Mouse (Mus musculus) testis, postnatal 14 days (tissue): Measurements from ENCODE around the gene Olfr622.

Experiments used
- DNase-seq: peaks from one replicate; pipeline ENCODE4 v3.0.0; 2021; ENCODE audit warnings: low spot score

Olfr622 gene

DNA sequence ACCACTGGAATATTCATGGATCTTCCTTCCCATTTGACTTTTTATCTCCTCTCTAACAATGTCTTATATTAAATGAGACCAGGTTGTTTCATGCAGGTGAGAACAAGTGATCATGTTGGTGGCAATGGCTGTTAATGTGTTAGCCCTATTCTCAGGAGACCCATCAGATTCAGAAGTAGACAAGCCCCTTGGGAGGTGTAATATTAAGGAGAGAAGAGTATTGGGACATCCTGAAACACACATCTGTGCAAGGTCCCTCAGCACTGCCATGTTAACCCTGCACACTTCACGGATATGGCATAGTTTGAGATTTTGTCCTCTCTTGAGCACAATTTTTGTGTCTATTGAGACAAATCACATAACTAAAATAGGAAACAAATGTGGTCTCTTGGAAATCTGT lies at the start of gene Olfr622:
Olfr622 (minus strand) TSS at position 101 of the 400 bp plus-strand sequence.
- no peak for DNase-seq

DNA sequence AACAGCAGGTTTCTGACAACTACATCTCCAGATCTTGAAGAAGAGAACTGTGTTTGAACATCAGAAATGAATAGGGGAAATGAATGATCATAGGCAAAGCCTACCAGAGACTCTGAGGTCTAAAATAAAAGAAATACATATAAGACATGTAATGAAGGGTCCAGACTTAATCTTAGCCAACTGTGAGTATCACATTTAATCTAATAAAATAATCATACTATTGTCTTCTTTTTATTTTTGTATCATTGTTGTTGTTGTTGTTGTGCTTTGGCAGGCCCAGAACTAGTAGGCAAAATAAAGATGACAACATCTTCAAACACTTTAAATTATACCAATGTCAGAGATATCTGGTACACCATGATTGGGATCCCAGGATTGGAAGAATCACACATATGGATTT lies 39.9 kb upstream of the Olfr622 start, which contains the start of gene Olfr625-ps1:
Olfr625-ps1 (plus strand) TSS at position 301 of the 400 bp plus-strand sequence.
- no peak for DNase-seq

DNA sequence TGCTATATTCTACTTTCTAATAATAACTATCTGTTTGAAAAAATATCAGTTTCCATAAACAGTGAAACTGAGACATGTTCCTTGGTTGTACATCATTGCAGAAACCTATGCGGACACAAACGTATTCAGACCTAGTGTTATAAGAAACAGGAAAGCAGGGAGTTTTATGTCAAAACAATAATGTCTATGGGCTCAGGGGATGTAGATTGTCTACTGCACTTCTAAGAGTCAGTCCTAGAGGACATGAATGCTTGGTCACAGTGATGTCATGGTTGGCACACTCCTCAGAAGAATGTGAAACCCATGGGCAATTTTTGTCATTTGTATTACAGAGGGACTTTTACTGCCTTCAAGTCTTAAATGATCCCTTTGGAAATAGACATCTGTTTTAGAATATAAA lies 28.6 kb upstream of the Olfr622 start, which contains the start of gene Olfr624:
Olfr624 (minus strand) TSS at position 101 of the 400 bp plus-strand sequence.
- no peak for DNase-seq

DNA sequence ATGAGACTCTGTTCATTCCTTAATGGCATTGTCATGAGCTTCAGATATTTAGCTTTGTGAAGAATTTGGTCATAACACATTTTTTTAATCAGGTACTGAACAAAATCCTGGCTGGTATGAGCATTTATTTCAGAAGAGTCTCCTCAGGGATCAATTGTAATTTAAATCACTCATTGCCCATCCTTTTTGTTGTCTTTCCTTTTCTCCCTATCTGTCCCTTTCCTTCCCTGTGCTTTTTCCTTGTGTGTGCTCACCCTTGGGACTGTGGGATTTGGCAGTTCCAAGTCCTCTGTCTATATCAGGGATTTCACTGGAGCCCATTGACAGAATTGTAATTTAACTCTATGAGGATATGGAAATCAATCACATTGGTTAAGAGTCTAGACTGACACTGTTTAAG lies 21.1 kb upstream of the Olfr622 start, which contains the start of gene Olfr623:
Olfr623 (minus strand) TSS at position 101 of the 400 bp plus-strand sequence.
- DNase-seq = no peak

DNA sequence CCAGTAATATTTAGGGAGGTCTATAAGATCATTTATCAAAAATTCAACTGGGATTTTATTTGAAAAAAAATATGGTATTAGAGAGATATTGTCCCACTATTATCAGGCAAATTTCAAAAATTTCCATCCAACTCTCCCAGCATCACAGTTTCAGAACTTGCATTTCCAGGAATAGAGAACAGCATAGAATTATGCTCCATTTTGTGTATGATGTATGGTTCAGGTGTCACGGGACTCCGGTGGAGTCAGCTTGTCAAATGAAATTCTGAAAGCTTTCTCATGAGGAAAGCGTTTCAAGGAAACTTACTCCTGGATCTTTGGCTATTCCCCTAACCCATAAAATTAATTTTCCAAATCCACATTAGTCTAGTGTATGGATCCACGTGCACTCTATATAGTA lies 1.6 kb upstream of the Olfr622 start:
- DNase-seq = no peak

DNA sequence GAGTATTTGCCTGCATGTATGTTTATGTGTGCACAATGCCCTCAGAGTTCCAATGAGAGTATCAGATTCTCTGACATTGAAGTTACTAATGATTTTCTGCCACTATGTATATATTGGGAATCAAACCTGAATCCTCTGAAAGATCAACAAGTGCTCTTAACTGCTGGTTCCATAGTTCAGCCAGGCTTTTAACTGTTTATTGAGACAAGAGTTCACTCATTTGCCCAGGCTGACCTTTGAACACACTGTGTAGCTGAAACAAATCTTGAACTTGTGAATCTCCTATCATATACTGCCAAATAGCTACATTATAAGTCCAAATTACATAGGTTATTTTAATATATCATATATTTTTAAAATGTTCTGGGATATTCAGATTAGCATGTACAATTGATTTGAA lies 5.7 kb downstream of the Olfr622 start:
- no peak for DNase-seq

DNA sequence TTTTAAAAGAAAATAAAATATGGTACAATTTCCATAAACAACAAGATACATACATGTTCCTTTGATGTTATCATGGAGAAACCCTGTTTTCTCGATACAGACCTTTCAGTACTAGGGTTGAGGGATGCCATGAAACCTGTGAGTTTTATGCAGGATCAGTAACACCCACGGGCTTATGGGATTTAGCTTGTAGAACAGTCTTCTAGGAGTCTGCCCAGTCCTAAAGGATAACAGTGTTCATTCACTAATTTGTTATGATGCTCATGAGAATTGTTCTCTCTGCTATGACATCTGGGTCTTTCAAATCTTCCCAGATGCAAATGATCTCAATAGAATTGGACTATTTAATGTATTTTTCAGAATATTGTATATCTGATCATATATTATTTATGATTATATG lies 30.1 kb downstream of the Olfr622 start, which contains the start of gene Olfr620:
Olfr620 (minus strand) TSS at position 101 of the 400 bp plus-strand sequence.
- DNase-seq = no peak

DNA sequence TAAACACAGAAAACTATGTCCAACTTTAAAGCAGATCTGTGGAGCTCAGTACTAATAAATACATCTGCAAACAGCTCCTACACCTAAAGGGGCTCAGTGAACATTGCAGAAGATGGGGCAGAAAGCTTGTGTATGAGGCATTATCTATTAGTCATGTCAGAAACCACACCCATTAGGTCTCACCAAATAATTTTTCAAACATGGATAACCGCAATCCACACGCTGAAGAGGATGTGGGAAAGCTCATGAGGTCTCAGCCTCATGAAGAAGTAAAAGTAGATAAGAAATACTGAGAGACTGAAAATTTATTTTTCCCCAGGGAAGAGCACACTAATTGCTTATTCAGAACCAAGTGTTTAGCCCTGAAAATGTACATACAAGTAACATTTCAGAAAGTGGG lies 35.1 kb downstream of the Olfr622 start:
- DNase-seq = no peak

DNA sequence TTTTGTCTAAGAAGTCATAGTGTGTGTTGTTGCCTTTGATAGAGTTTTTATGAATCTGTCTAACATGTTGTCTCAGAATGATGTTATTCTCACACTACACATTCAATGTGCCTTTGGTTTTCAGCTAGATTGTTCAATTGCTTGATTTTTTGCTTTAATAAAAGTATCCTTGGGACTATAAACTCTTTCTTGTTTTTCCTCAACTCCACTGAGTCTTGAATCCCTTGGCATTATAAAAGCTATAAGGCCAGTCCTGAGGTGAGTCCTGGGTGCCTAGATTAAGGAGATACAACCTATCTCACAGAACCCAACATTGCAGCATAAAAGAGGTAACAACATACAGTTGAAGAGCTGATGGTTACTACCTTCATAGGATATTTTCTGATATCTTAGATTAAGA lies 42.2 kb downstream of the Olfr622 start, which contains the start of gene Olfr619:
Olfr619 (plus strand) TSS at position 301 of the 400 bp plus-strand sequence.
- no peak for DNase-seq

DNA sequence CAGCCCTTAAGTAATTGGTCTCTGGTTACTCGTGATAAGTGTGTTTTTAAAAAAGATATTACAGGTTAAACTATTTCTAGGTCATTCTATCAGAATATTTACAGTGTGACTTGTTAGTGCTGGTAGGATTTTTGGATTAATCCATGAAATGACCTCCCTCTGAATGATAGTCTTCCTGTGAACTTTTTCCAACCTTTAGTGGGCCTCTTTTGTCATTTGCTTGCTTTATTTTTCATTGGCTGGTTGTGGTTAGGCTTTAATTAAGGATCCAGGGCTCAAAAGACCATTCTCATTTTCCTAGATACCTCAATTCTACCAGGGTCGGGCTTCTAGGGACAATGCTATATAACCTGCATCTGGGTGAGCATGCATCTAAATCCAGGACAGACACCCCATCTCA lies 52.7 kb downstream of the Olfr622 start, which contains the start of gene Olfr618:
Olfr618 (plus strand) TSS at position 301 of the 400 bp plus-strand sequence.
- no peak for DNase-seq
